Mouse (Mus musculus): Measurements from ENCODE around the gene Plekhm3.
"Not testable (repeated sequence)": the region's sequence is repeated elsewhere in the genome, so short reads cannot be mapped to it uniquely, and the experiment has no call there.

Plekhm3 gene

DNA sequence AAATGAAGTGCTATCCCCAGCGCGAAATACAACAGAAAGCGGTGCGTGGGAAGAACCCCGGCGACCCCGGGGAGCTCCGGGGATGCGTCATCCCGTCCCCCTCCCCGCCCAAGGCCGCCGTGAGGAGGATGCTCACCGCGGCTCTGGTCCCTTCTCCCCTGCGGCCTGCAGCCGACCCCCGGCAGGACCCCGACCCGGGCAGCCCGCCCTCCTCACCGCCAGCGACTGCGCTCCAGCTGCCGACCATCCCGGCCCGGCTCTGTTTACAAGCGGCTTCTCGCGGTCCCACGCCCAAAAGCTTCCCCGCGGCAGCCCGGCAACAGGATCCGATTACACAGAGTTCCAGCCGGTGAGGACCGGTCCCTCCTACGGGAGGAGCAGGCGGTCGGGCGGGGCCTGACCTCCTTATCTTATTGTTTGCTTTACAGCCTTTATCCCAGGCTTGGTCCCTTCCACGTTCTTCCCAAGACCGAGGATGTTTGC lies at the start of gene Plekhm3:
Plekhm3 (minus strand) TSS at position 346 of the 483 bp plus-strand sequence.
- DNase-seq (ENCODE audit: low read depth, low spot score) = peak; percentile 84

DNA sequence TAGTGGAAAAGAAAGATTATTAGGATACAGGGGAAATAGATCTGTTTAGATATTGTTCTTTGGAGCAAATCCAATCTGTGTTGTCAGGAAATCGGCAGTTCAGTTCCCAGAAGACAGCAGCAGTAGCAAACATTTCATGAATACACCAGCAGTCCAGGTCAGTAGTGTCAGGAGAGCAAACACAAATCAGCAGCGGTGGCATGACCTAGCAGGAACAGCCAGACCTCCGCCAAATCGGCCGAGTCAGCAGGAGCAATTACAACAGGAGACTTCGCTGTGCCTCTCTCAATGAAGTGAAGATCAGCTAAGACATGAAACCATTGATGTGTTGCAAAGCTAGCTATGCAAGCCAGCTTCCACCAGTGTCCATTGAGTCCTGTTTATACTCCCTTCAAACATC lies 49.0 kb upstream of the Plekhm3 start:
- no peak for DNase-seq (ENCODE audit: low read depth, low spot score)

DNA sequence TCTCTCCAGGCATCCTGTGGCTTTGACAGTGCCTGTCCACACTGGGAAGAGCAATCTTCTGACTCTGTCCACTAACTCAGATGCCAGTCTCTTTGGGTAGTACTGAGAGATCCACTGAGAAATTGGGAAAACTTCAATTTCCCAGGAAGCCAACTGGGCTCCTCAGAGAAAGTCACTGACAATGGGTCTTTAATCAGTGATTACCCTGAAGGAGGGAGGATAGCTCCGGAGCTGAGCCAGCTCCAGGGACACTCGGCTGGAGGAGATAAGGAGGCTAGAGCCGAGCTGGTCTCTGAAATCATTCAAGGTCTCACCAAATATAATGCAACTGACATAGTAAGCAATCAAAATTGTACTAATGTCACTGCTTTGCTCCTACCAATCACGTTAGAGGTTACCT lies 47.9 kb upstream of the Plekhm3 start:
- no peak for DNase-seq (ENCODE audit: low read depth, low spot score)

DNA sequence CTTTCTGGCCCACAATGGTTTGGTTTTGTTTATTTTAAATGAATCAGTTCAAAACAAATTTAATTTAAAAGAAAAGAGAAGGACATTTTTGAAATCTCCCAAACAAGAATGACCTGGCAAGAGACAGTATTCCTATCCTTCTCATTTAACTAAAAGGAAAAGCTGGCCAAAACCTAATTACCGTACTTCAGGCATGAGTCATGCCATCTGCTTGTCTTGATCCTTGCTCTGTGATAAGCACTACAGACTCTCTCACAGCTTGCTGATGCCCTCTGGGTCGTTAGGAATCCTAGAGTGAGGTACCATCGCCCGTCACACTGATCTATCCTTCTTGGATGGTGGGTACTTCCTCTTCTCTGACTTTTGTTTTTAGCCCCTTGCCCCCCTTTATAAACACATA lies 36.6 kb upstream of the Plekhm3 start:
- peak; percentile 56 for DNase-seq (ENCODE audit: low read depth, low spot score)

DNA sequence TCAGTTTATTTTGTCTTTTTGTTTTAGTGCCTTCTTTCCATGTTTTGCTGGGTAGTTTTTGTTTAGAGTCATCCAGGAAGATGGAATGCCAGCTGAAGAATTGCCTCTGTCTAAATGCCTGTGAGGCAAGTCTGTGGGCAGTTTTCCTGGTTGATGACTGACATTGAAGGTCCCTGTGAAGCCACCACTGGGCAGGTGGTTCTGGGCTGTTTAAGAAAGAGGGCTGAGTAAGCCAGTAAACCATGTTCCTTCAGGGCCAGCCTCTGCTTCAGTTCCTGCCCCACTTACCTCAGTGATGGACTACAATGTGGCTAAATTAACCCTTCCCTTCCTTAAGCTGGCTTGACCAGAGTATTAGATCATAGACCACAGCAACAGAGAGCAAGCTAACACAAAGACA lies 31.6 kb upstream of the Plekhm3 start:
- DNase-seq (ENCODE audit: low read depth, low spot score) = peak; percentile 21

DNA sequence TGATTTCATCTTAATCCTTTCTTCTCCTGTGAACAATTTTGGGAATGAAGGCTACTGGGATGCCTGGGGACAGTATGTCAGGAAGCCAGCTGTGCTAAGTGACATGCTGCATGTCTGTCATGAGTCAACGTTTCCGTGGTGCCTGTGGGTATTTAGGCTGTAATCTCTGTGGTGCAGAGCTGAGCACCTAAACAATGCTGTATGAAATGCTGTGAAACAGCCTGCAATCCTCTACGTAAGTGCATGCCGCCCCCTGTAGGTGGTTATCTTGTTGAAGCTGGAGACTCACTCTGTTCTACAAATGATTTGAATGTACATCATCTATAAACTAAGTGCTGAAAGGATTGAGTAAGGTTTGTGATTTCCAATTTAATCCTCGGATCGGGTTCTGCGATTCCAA lies 29.5 kb upstream of the Plekhm3 start:
- DNase-seq (ENCODE audit: low read depth, low spot score) = peak; percentile 85

DNA sequence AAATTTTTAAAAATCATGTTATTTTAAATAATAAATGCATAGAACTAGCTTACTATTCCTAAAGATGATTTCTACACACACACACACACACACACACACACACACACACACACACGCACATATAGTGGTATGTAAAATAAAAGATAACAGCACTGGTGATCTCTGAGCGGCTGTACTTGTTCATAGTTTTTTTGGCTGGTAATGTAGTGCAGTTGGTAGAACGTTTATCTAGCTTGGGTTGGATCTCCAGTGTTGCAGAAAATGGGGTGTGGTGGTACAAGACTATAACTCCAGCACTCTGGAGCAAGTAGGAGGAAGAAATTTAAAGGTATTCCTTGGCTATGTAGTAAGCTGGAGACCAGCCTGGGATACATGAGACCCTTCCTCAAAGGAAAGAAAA lies 26.6 kb upstream of the Plekhm3 start:
- DNase-seq (ENCODE audit: low read depth, low spot score) = no peak

DNA sequence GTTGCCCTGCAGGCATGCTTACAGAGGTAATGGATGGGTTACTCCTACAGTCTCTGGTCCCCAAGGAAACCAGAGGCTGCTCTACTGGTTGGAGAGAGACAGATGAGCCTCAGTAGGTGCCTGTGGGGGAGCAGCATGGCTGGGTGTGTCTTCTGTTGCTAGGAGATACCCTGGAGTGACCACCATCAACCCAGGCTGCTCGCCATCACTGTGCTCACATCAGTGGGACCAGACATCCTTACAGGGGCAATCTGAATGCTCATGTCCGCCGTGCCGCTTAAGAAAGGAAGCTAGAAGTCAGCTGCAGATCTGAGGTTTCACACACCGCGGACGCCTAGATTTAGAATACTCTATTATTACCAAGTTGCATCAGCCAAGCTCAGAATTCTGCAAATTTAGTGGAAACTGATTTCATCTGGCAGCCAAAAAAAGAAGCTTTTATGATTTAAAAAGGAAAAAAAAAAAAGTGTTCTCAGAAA lies 21.7 kb upstream of the Plekhm3 start:
- DNase-seq (ENCODE audit: low read depth, low spot score) = peak; percentile 38

DNA sequence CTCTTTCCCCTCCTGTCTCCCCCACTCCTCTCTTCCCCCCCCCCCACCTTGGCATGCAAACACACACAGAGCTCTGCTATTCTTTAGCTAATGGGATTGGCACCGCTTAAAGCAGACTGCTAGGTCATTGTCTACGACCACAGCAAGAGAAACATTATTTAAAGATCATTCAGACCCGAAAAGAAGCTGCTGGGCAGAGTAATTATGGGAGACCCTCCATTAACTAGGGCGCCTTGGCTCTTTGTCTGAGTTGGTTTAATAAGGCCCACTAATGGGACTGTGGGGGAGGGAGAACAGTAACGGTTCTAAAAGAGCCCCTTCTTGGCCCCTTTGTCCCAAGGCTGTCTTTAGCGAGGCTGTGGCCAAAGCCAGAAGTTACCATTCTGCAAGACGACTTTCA lies 18.7 kb upstream of the Plekhm3 start:
- DNase-seq (ENCODE audit: low read depth, low spot score) = no peak

DNA sequence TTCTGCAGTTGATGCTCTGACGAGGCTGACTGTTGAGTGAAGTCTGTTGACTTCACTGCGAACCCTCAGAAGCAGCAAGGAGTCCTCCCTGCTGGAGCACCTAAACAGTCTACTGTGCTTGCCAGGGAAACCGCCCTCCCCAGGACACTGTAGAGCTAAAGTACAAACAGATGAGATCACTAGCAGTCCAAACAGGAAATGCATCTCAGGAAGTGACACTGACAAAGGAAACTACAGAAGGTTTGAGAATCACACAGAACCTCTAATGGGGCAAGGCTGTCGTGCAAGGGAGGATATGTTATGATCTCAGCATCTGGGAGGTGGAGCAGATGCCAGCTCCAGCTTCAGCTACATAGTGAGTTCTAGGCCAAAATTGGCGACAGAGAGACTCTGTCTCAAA lies 14.1 kb upstream of the Plekhm3 start:
- DNase-seq (ENCODE audit: low read depth, low spot score) = peak; percentile 37

DNA sequence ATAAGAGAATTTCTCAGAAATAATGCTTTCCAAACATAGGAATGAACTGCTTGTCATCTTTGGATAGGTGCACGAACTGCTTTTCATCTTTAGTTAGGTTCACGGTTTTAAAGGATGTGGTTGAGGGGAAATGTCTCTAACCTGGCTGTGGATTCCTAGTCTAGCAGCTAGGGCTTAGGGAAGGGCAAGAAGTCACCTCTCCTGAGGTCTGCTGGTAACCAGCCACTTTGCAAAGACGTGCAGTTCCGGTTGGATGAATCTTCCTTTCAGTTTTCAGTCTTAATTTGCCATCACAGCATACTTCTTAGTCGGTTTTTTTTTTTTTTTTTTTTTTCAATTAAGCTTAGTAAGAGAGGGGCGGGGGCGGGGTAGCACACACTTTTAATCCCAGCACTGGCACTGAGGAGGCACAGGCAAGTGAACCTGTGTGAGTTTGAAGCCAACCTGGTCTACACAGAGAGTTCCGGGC lies 431 bp upstream of the Plekhm3 start:
- no peak for DNase-seq (ENCODE audit: low read depth, low spot score)

DNA sequence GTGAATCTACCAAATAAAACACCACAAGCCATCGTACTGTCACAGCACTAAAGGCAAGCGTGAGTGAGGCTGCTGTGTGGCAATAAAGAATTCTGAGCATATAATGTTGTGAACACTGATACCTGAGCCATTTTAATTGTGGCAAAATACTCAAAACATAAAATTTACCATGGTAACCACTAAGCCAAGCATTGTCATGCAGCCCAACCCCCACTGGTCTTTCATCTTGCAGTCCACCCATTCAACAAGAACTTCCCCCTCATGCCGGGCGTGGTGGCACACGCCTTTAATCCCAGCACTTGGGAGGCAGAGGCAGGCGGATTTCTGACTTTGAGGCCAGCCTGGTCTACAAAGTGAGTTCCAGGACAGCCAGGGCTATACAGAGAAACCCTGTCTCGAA lies 1.8 kb downstream of the Plekhm3 start:
- not testable (repeated sequence) for DNase-seq (ENCODE audit: low read depth, low spot score)

DNA sequence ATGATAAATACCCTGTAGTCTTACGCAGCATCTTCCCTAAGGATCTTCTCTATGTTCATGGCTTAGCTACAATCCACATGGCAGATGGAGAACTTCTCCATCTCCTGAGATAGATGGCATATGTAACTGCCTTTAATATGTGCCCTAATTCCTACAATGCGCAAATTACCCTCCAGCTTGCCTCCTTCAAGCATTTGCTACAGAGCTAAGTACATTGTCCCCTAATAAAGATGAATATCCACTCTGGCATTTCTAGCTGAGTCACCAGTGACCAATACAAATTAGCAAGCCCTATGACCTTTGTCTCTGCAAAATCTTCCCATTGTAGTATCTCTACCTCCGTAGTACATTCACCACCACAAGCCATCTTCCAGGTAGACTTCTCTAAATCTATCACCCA lies 6.4 kb downstream of the Plekhm3 start:
- peak; percentile 43 for DNase-seq (ENCODE audit: low read depth, low spot score)

DNA sequence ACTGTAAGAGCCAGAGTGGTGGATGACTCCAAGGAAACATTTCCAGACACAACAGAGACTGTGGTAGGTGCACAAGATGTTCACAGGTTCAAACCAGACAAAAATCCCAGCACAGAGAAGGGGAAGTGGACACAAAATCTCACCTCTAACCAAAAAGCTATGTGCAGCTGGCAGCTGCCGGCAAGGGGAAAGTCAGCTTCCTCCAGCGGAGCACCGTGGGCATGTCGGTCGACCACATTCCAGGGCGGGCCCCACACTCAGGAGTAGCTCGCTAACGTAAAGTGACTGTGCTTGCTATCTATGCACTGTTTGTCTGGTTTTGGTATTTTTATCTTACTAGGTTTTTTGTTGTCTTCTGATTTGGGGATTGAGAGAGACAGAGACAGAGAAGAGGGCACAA lies 7.2 kb downstream of the Plekhm3 start:
- DNase-seq (ENCODE audit: low read depth, low spot score) = no peak

DNA sequence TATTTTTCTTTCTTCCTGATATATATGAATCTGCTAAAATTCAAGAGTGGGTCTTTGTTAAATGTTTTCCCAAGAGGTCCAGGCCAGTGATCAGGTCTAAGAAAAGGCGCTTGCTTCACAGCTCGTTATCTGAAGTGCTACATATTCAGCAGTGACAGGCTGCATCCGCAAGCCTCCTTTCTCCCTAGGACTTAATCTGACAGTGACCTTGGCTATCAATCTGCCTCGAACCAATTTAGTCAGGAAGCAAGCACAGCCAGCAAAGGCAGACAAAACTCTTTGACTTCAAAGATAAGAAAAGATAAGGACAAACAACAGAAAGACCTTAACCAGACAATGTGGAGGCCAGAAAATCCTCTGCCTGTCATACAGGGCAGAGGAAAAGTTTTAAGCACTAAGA lies 10.5 kb downstream of the Plekhm3 start:
- DNase-seq (ENCODE audit: low read depth, low spot score) = no peak

DNA sequence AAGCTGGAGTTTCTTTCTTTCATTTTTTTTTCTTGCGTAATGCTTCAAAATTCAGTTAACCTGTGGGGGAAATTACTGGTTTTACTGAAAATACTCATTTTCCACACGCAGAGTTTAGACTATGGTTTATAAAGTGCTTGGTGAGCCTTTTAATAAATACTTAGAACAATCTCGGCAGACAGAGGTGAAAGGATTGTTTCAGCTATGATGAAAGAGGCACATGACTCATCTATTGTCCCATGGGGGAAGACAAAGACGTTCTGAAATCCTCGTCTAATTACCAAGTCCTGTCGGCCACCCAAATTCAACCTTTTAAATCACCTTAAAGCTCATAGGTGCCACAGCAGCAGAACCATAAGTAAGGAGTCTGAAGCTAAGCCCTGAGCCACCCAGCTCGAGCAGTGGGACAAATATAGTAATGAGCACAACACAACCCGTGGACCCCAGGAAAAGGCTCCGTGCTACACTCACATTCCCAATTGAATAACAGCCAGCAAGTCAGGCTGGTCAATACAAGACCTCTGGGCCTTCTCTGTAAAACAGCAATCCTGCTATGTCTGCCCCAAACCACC lies 11.3 kb downstream of the Plekhm3 start:
- peak; percentile 40 for DNase-seq (ENCODE audit: low read depth, low spot score)

DNA sequence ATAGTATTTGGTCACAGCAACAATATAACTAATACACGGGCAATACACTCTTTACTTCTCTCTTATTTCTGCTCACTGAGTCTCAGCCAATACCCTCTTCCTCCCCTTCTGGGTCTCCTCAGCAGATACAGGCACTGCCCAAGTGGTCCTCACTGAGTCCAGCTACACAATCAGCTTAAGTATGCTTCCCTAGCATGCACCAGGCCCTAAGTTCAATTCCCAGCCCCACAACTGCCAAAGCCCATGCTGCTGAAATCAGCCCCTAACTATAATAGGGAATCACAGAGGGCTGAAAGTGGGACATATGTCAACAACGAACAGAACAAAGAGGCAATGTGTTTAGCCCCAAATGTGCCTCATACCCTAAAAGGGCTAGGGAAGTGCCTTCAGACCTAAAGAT lies 11.9 kb downstream of the Plekhm3 start:
- DNase-seq (ENCODE audit: low read depth, low spot score) = no peak

DNA sequence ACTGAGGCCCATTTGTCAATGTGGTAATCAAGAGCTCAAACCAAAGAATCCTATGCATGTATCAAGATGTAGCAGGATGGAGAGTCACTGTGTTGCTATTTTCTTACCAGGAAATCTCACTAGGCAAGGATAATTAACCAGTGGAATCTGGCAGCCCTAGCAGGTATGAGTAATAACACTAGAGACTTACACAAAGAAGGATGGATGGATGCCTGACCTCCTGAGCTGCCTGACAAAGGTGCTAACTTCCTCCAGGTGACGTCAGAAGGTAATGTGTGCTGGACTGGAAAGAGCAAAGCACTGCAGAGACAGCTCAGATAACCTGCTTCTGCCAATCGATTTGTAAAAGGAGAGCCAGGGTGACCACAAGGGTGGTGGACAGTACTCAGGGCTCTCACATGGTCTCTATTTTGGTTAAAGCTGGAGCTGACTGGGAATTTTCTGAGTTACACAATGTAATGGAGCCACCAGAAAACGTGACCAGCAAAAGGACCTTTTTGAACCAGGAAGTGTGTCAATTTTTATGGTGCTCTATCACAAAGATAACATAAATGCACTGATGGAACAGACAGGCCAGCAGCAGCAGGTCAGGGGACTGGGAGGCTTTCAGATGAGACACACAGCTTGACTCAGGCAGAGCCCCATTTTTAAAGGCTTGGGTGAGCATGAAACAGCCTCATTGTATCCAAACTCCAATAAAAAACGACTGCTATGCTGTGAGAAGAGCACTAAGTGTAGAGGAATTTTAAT lies 14.4 kb downstream of the Plekhm3 start:
- peak; percentile 75 for DNase-seq (ENCODE audit: low read depth, low spot score)

DNA sequence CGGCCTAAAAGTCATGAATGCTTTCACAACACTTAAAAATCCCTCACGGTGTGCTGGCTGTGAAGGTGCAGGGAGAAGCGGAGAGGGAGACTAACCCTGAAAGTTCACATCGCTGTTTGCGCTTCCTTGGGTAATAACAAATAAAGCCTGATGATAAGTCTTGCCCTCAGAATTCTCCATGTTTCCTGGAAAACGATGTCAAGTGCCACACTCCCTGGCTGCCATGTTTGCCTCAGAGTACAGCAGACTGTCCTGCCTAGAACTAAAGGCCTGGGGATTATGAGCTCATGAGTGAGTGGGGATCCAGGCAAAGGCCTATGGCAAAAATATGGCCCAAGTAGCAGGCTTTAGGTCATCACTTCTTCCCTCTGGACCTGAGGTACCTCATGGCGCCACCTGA lies 17.7 kb downstream of the Plekhm3 start:
- no peak for DNase-seq (ENCODE audit: low read depth, low spot score)

DNA sequence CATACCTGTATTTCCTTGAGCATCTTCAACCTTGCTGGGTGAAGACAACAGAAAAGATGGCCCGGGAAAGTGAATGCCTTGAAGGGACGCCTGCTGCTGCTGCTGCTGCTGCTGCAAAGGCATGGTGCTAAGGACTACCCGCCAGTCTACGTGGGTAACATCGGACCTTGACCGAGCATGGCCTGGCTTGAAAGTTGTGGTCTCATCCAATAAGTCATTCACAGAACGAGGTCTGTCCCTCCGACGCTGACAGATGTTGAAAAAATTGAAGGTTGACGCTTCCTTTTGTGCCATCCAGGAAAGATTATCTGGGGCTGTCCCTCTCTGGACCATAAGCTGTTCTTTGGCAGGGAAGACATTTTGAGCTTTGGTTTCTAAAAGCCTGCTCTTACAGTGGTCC lies 18.9 kb downstream of the Plekhm3 start:
- no peak for DNase-seq (ENCODE audit: low read depth, low spot score)

DNA sequence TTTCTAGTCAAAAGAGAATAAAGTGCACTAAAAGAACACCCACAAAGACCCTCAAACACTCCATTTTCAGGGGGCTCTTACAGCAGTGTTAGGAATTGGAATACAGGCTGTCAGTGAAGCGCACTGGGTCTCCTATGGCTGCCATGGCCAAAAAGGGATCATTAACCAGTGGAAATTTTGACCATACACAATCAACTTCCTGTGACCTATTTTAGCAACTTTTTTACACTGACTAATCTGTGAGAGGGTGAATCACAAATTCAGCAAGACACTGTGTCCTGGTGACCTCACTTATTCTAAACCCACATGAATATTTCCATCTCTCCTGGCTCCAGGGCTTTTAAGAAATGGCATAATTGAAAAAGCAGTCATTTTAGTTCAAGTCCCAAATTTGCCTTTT lies 23.7 kb downstream of the Plekhm3 start:
- DNase-seq (ENCODE audit: low read depth, low spot score) = peak; percentile 68

DNA sequence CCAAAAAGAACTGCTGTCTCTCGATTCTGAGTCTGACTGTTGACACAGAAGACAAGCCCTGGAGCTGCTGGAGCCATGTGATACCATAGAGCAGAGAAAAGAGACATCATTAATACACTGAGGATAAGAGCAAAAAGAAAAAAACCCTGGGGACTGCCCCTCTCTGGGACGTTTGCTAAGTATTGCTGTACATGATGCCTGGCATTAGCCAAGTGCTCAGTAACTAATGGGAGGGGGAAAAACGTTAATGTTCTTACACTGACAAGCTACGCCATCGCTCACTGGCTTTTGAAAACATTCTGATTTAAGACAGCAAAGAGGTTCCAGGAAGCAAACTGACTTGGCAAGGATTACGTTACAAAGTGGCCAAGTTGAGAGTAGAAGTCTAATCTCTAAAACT lies 26.5 kb downstream of the Plekhm3 start:
- DNase-seq (ENCODE audit: low read depth, low spot score) = no peak

DNA sequence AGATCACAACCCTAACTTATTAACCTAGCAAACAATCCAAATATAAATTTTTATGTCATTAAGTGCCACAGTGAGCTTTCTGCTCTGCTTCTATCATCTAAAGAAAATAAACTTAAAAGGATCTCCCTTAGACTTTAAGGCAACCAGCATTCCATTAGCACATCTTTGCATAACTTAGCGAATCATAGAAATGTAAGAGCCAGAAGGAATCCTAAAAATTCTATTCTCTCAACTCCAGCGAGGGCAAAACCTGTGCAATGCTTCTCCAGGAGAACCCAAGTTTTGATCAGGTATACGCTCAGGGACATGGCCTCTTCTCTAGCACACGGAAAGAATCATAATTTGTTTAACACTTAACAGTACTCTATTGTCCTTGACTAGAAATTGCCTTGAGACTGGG lies 27.0 kb downstream of the Plekhm3 start:
- DNase-seq (ENCODE audit: low read depth, low spot score) = peak; percentile 38

Data from 3T3-L1 (cell line).